Mouse (Mus musculus) embryonic facial prominence, embryonic 10.5 days (tissue): ENCODE measurements around the gene Hoxb8. TPM values are rescaled to one million over a fixed set of nuclear protein-coding genes. Genes with fewer than 3 reads are reported as not detected.
A peak's percentile ranks its signal among the peaks of the same experiment; 100 is the strongest.

Source experiments
- DNase-seq: peaks from one replicate; pipeline ENCODE4 v3.0.0-alpha.2; 2017; ENCODE audit warnings: low spot score
- H3K27ac ChIP-seq: fragments of 300-500 bp; sonication (generic); replicated peaks from 2 replicates; pipeline ENCODE4 v1.5.1; 2016; ENCODE audit warnings: mild to moderate bottlenecking
- H3K27me3 ChIP-seq: fragments of 300-500 bp; sonication (generic); replicated peaks from 2 replicates; pipeline ENCODE4 v1.6.1; 2016; ENCODE audit warnings: low read depth, mild to moderate bottlenecking; ENCODE audit not compliant: poor library complexity, severe bottlenecking
- H3K36me3 ChIP-seq: fragments of 300-500 bp; sonication (generic); replicated peaks from 2 replicates; pipeline ENCODE4 v1.6.1; 2016; ENCODE audit warnings: mild to moderate bottlenecking, moderate library complexity
- H3K4me1 ChIP-seq: fragments of 300-500 bp; sonication (generic); 2 replicates; pipeline ENCODE4 v1.6.1; 2016
- H3K4me3 ChIP-seq: fragments of 300-500 bp; sonication (generic); 2 replicates; pipeline ENCODE4 v1.5.1; 2016; ENCODE audit warnings: mild to moderate bottlenecking, moderate library complexity
- H3K9me3 ChIP-seq: fragments of 300-500 bp; sonication (generic); 2 replicates; pipeline ENCODE4 v1.6.1; 2016; ENCODE audit warnings: mild to moderate bottlenecking
- WGBS: fragments of 180-500 bp; shearing (Covaris S2); methylation state at CpG from one replicate; pipeline ENCODE4 v1.1.7; 2016; 5-methylcytosine and 5-hydroxymethylcytosine counted together
- polyA plus RNA-seq: library from polyadenylated mRNA; unstranded; fragments of >200 nt; fragmentation: Nextera tagmentation; extraction: Ambion mirVana; gene quantifications from 2 replicates; pipeline ENCODE4 v1.2.1, GENCODE M21; 2016

Gene Hoxb8
- not detected in 2 replicates for polyA plus RNA-seq

GRCm38 (mm10) chr11:96281855-96282570, at the start of gene Hoxb8:
Gene Hoxb8, plus strand, starts transcription at chr11:96281905.
- Histone ChIP-seq H3K4me3 (no peak within 1 kb of the TSS), H3K27me3 (peaks cover 100% of the 10 kb centered on the region), H3K4me1 (peaks cover 19% of the 10 kb centered on the region), H3K9me3 (no peaks in the 10 kb centered on the region), H3K27ac (no peak within 1 kb of the TSS), H3K36me3 (no peaks in the 10 kb centered on the region)
- DNase-seq: no peak
- WGBS: 2% methylated on average over 27 of the region's 27 CpGs

- DNase-seq: peak; percentile 68
- H3K36me3 ChIP-seq: no peaks in the 10 kb centered on the region
- peaks cover 55% of the 10 kb centered on the region for H3K27me3 ChIP-seq
- 5% methylated on average over 12 of the region's 12 CpGs for WGBS
- H3K9me3 ChIP-seq: no peaks in the 10 kb centered on the region
- H3K4me3 ChIP-seq: no peak overlapping the region
- H3K4me1 ChIP-seq: no peaks in the 10 kb centered on the region
- H3K27ac ChIP-seq: no peak overlapping the region
Measured at GRCm38 (mm10) chr11:96234906-96235305, 46.8 kb upstream of the Hoxb8 start.

DNA sequence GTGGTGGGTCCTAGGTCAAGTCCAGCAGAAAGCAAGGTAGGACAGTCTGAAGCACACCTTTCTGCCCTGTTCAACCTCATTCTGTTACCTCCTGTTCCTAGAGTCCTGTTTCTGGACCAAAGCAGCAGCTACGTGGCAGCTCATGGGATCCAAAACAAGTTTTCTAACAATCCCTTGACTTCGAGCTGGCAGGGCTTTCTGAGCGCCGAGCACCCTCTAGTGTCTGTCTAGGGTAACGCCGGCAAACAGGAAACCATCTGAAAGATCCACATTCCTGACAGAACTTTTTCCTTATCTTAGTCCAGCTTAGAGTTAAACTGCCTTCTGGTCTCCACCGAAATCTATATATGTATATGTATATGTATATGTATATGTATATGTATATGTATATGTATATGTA, 41.5 kb upstream of the Hoxb8 start:
- peak; percentile 61 for DNase-seq
- Histone ChIP-seq H3K27ac (no peak overlapping the region), H3K4me3 (no peak overlapping the region), H3K4me1 (no peaks in the 10 kb centered on the region), H3K36me3 (no peaks in the 10 kb centered on the region), H3K9me3 (no peaks in the 10 kb centered on the region), H3K27me3 (peaks cover 58% of the 10 kb centered on the region)
- WGBS: 3% methylated on average over 7 of the region's 7 CpGs

- Histone ChIP-seq H3K36me3 (no peaks in the 10 kb centered on the region), H3K27me3 (peaks cover 99% of the 10 kb centered on the region), H3K4me1 (peaks cover 4% of the 10 kb centered on the region; the same call in 1 of the 2 replicates), H3K9me3 (no peaks in the 10 kb centered on the region), H3K4me3 (no peak overlapping the region), H3K27ac (no peak overlapping the region)
- under 1% methylated on average over 14 of the region's 14 CpGs for WGBS
- peak; percentile 43 for DNase-seq
Measured at GRCm38 (mm10) chr11:96250901-96251300, 30.8 kb upstream of the Hoxb8 start.

DNA sequence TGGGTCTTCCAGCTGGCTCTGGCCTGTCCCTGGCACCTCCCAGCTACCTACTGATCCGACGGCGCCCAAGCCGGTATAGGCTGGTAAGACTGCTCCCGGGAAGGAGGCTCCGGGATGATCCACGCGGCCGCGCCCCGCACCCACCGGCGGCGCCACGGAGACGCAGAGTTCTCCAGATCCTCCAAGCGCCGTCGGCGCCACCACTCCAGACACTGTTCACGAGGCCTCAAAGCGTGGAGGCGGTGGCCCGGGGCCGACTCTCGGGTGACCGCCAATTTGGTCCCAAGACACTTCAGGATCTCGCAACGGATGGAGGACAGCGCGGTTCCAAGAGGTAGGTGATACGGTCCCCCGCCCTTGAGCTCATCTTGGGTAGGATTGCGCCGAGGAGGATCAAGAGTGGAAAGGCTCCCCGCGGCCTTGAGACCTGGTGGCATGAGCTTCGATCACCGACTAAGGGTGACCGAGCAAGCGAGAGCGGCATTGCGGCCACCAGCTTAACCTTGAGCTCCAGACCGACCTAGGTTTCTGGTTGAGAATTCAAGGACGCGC, 30.1 kb upstream of the Hoxb8 start:
- WGBS: 2% methylated on average over 46 of the region's 46 CpGs
- peaks cover 100% of the 10 kb centered on the region for H3K27me3 ChIP-seq
- peak; percentile 29 for DNase-seq

DNA sequence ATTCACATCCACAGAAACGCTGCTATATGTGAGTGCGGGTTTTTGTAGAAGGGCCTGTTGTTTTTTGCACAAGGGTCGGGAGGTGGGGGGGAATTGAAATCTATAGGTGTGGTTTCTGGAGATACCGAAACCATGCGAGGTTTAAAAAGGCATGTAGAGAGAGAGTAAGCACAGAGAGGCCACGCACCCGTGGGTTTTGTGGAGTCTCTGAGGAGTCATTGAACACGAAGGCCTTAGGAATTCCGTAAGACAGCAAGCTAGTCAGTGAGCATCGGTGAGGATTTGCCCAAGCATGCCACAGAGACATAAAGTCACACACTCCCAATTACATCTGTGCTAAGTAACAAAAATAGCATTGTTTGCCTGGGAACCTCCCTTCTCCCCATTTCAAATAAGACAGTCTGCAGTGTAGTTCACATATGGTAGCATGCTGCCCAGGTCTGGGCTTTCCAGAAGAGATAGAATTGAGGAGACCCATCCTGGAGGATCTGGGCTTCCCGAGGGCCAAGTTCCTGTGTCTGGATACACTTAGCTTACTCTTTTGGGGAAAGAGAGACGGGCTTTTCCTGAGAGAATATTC, 29.1 kb upstream of the Hoxb8 start:
- peak; percentile 15 for DNase-seq
- Histone ChIP-seq H3K27ac (no peak overlapping the region), H3K27me3 (peaks cover 100% of the 10 kb centered on the region)

More for the DNA sequence above, 30.1 kb upstream of the Hoxb8 start:
- Histone ChIP-seq H3K36me3 (no peaks in the 10 kb centered on the region), H3K4me3 (peak overlapping the region; percentile 16; the same call in 1 of the 2 replicates), H3K4me1 (peaks cover 4% of the 10 kb centered on the region; the same call in 1 of the 2 replicates), H3K27ac (no peak overlapping the region), H3K9me3 (no peaks in the 10 kb centered on the region)

DNA sequence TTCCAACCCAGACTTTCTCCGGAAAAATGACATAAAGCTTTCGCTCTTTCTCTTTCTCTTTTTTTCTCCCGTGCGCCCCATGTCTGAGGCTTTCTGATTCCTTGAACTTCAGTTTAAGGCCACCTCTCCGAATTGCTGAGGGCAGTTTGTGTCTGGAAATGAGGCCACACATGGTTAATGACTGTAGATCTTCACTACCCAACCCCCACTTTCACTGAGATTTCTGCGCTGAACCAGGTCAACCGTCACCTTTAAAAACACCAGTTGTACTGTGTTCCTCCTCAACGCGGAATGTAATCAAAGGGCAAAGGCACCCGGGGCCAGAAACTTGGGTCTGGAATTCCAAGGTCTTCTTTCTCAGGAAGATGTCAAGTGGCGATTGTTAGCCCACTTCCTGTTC, 27.5 kb upstream of the Hoxb8 start:
- Histone ChIP-seq H3K27me3 (peaks cover 100% of the 10 kb centered on the region), H3K36me3 (no peaks in the 10 kb centered on the region), H3K9me3 (no peaks in the 10 kb centered on the region), H3K27ac (no peak overlapping the region), H3K4me1 (peaks cover 4% of the 10 kb centered on the region; the same call in 1 of the 2 replicates), H3K4me3 (no peak overlapping the region)
- DNase-seq: peak; percentile 21
- WGBS: 1% methylated on average over 11 of the region's 11 CpGs

More for the DNA sequence above, 29.1 kb upstream of the Hoxb8 start:
- 2% methylated on average over 12 of the region's 12 CpGs for WGBS
- Histone ChIP-seq H3K4me3 (no peak overlapping the region), H3K36me3 (no peaks in the 10 kb centered on the region), H3K9me3 (no peaks in the 10 kb centered on the region), H3K4me1 (peaks cover 4% of the 10 kb centered on the region; the same call in 1 of the 2 replicates)

GRCm38 (mm10) chr11:96255111-96255995, 26.4 kb upstream of the Hoxb8 start:
- H3K4me1 ChIP-seq: peaks cover 7% of the 10 kb centered on the region; the same call in 1 of the 2 replicates
- H3K27me3 ChIP-seq: peaks cover 100% of the 10 kb centered on the region
- DNase-seq: peak; percentile 44
- no peaks in the 10 kb centered on the region for H3K9me3 ChIP-seq
- WGBS: 1% methylated on average over 39 of the region's 39 CpGs
- H3K27ac ChIP-seq: no peak overlapping the region
- H3K4me3 ChIP-seq: no peak overlapping the region
- no peaks in the 10 kb centered on the region for H3K36me3 ChIP-seq

- Histone ChIP-seq H3K27ac (no peak overlapping the region), H3K36me3 (no peaks in the 10 kb centered on the region), H3K9me3 (no peaks in the 10 kb centered on the region), H3K4me1 (peaks cover 4% of the 10 kb centered on the region; the same call in 1 of the 2 replicates), H3K27me3 (peaks cover 100% of the 10 kb centered on the region), H3K4me3 (no peak overlapping the region)
- WGBS: 2% methylated on average over 14 of the region's 14 CpGs
- DNase-seq: no peak
Measured at GRCm38 (mm10) chr11:96255996-96256445, 25.7 kb upstream of the Hoxb8 start.

DNA sequence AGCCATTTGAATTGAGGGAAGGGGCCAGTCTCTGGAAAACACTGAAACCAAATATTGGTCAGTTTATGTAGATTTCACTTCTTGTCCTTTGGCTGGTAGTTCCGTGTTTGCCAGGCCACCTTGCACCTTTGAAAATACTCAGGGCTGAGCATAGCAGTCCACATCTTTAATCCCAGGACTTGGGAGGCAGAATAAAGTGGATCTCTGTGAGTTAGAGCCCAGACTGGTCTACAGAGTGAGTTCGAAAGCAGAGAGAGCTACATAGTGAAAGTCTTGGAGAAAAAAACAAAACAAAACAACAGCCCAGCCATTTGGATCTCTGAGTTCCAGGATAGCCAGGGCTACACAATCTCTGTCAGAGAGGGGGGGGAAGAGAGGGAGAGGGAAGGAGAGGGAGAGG, 24.6 kb upstream of the Hoxb8 start:
- DNase-seq: no peak
- WGBS: 20% methylated on average over 2 of the region's 2 CpGs
- peaks cover 100% of the 10 kb centered on the region for H3K27me3 ChIP-seq
- H3K4me1 ChIP-seq: peaks cover 4% of the 10 kb centered on the region; the same call in 1 of the 2 replicates
- H3K27ac ChIP-seq: no peak overlapping the region
- no peak overlapping the region for H3K4me3 ChIP-seq
- H3K36me3 ChIP-seq: no peaks in the 10 kb centered on the region
- no peaks in the 10 kb centered on the region for H3K9me3 ChIP-seq

DNA sequence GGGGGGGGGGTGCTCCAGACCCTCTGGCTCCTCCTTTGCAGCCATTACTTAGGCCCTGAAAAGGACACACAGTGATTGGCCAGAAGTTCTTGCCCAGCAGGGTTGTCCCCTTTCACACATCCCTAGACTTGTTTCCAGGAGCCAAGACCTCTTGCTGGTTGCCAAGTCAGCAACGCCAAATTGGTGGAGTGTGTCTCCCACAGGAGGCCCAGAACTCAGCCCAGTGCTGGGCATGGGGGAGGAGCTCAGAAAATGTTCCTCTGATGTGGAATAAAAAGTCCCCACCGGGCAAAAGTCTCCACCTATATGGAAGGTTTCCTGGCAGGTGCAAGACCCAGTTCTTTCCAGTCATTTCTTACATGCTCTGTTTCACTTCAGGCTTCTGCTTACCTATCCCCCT, 22.7 kb upstream of the Hoxb8 start:
- Histone ChIP-seq H3K27ac (no peak overlapping the region), H3K9me3 (no peaks in the 10 kb centered on the region), H3K36me3 (no peaks in the 10 kb centered on the region), H3K4me3 (no peak overlapping the region), H3K27me3 (peaks cover 100% of the 10 kb centered on the region), H3K4me1 (peaks cover 4% of the 10 kb centered on the region; the same call in 1 of the 2 replicates)
- 0% methylated on average over 2 of the region's 2 CpGs for WGBS
- peak; percentile 8 for DNase-seq

DNA sequence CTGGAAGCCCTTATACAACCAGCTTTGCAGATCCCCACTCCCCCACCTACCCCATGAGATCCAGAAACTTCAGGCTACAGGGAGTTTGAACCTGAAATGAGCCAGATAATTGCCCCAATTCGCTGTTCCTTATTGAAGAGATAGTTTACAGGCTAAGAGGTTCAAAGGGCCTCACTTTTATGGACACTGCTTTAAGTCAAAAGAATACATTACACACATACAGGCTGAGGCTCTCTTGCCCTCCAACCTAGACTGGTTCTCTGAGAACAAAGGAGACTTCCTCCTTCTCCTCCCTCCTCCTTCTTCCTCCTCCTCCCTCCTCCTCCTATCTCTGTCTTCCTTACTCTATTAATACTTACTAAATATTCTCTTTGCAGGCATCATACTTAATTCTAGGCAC, 22.2 kb upstream of the Hoxb8 start:
- Histone ChIP-seq H3K27ac (no peak overlapping the region), H3K27me3 (peaks cover 100% of the 10 kb centered on the region), H3K4me1 (peaks cover 4% of the 10 kb centered on the region; the same call in 1 of the 2 replicates), H3K36me3 (no peaks in the 10 kb centered on the region), H3K4me3 (no peak overlapping the region), H3K9me3 (no peaks in the 10 kb centered on the region)
- no peak for DNase-seq
- WGBS: 0% methylated on average over 1 of the region's 1 CpGs
